In genomic region chr19:43665441-43666048, GRCm38 (mm10) we compare ENCODE assay signal across 8 mouse cellular contexts. TPM values are rescaled to one million over a fixed set of nuclear protein-coding genes. Genes with fewer than 3 reads are reported as not detected.
DNase-seq lines count a peak whose midpoint lies in the region; TF ChIP-seq lines count a peak whose summit lies in the region.

No protein-coding gene starts in this region.

- DNase-seq in gastrocnemius, adult 2 months = no peak
- no peak for DNase-seq in gastrocnemius, postnatal 10 days
- DNase-seq in spleen, adult 2 months (ENCODE audit: low read depth in 1 of 2, low spot score in 2 of 2) = peak in 1 of 2 experiments; percentile 27
- DNase-seq in spleen, adult 18-20 months = no peak
- DNase-seq in left cerebral cortex, postnatal 10 days (ENCODE audit: extremely low spot score in 1 of 2, low spot score in 2 of 2) = peak; percentile 38 to 42
- DNase-seq in right cerebral cortex, postnatal 14 days = peak; percentile 46
- DNase-seq in urinary bladder, postnatal 14 days (ENCODE audit: low spot score) = no peak

- H3K4me3 ChIP-seq in gastrocnemius, adult 2 months = no peak overlapping the region
- H3K4me3 ChIP-seq in spleen, adult 2 months (ENCODE audit: extremely low read depth, insufficient read depth, insufficient read length) = no peak overlapping the region
- H3K4me3 ChIP-seq in cortical plate, adult 2 months (ENCODE audit: insufficient read depth, low read length) = no peak overlapping the region

- no peak for TF ChIP-seq POLR2A in spleen, adult 2 months (IDR thresholded peaks at IDR 0.05; ENCODE audit: low read depth, low read length)
- TF ChIP-seq POLR2A in cortical plate, adult 2 months (IDR thresholded peaks at IDR 0.05; ENCODE audit: extremely low read depth, insufficient read depth, low read length) = no peak

- 73% methylated on average over 12 of the region's 12 CpGs for WGBS in spleen, adult 2 months

- peak; percentile 90 for TF ChIP-seq CTCF in gastrocnemius, adult 2 months (IDR thresholded peaks at IDR 0.05)
- TF ChIP-seq CTCF in spleen, adult 2 months (IDR thresholded peaks at IDR 0.05; ENCODE audit: extremely low read depth, insufficient read depth, insufficient read length, insufficient replicate concordance) = peak; percentile 67; the same call in 1 of the 2 replicates
- peak; percentile 72 for TF ChIP-seq CTCF in cortical plate, adult 2 months (IDR thresholded peaks at IDR 0.05; ENCODE audit: extremely low read depth, insufficient read depth, low read length)

- no peaks in the 10 kb centered on the region for H3K4me1 ChIP-seq in spleen, adult 2 months (ENCODE audit: control insufficient read depth, insufficient read depth, insufficient read length)
- no peaks in the 10 kb centered on the region for H3K4me1 ChIP-seq in cortical plate, adult 2 months (ENCODE audit: control insufficient read depth, insufficient read depth, low read length)

- H3K27ac ChIP-seq in gastrocnemius, adult 2 months = no peak overlapping the region
- H3K27ac ChIP-seq in spleen, adult 2 months (ENCODE audit: insufficient read depth, low read length) = no peak overlapping the region
- H3K27ac ChIP-seq in cortical plate, adult 2 months (ENCODE audit: insufficient read depth, low read length) = no peak overlapping the region

- peaks cover 17% of the 10 kb centered on the region for H3K36me3 ChIP-seq in spleen, adult 2 months (ENCODE audit: control insufficient read depth, insufficient read depth, low read length)

- intact Hi-C loops in gastrocnemius, adult 2 months (cut with DNase I) = loop anchor here (1.0 to 5.0 kb wide), 2 partner anchors 34 to 133 kb away; no protein-coding TSS in a partner anchor
- intact Hi-C loops in left cerebral cortex, postnatal 10 days (cut with DNase I) = loop anchor here (5.0 kb wide), 1 partner anchor 33 kb away; no protein-coding TSS in a partner anchor

- no peaks in the 10 kb centered on the region for H3K27me3 ChIP-seq in spleen, adult 2 months (ENCODE audit: control insufficient read depth, insufficient read depth, low read length)

RNA-seq across cellular contexts. Expression of gene Slc25a28, which starts 9.1 kb away (rescaled TPM):
- total RNA-seq in gastrocnemius, adult 2 months (2021) = 10 to 100 TPM; 21.2 to 28.7 TPM
- total RNA-seq in gastrocnemius, postnatal 10 days (2021) = 10 to 100 TPM; 18.4 to 21.2 TPM
- polyA plus RNA-seq in spleen, adult 2 months (2012; rRNA removed) = 56.4 and 76.9 TPM in 2 replicates
- polyA plus RNA-seq in cortical plate, adult 2 months (2012; rRNA removed) = 106 and 113 TPM in 2 replicates
- total RNA-seq in left cerebral cortex, postnatal 10 days (2021) = 10 to 100 TPM; 34.7 to 38.3 TPM

RNA-seq across cellular contexts. Expression of gene Entpd7, which starts 23.9 kb away (rescaled TPM):
- 1 to 10 TPM; 1.2 to 1.3 TPM for total RNA-seq in gastrocnemius, adult 2 months (2021)
- total RNA-seq in gastrocnemius, postnatal 10 days (2021) = 1 to 10 TPM; 3.9 to 7.5 TPM
- 3.5 and 4.6 TPM in 2 replicates for polyA plus RNA-seq in spleen, adult 2 months (2012; rRNA removed)
- 9.5 and 10.5 TPM in 2 replicates for polyA plus RNA-seq in cortical plate, adult 2 months (2012; rRNA removed)
- 10 to 100 TPM; 24.6 to 25.7 TPM for total RNA-seq in left cerebral cortex, postnatal 10 days (2021)

RNA-seq across cellular contexts. Expression of gene Nkx2-3, which starts 53.4 kb away (rescaled TPM):
- not detected for total RNA-seq in gastrocnemius, adult 2 months (2021)
- total RNA-seq in gastrocnemius, postnatal 10 days (2021) = not detected
- polyA plus RNA-seq in spleen, adult 2 months (2012; rRNA removed) = 7.4 and 11.6 TPM in 2 replicates
- not detected in 2 replicates for polyA plus RNA-seq in cortical plate, adult 2 months (2012; rRNA removed)
- total RNA-seq in left cerebral cortex, postnatal 10 days (2021) = not detected

Comparison
In these comparisons a context has a peak if more than half of its experiments do, and no peak if none do; other contexts are left out.
1. DNase-seq: peak in left cerebral cortex, postnatal 10 days (2 of 2) and right cerebral cortex, postnatal 14 days (single experiment); none in gastrocnemius, adult 2 months (single experiment), gastrocnemius, postnatal 10 days (single experiment), spleen, adult 18-20 months (0 of 2) and urinary bladder, postnatal 14 days (single experiment).
2. Peak in every context shown above with its lines, with median percentiles within 50 percentile points of each other: CTCF ChIP-seq.